Mouse (Mus musculus) stomach, embryonic 16.5 days (tissue): ENCODE measurements around the gene H2-DMb1. TPM values are rescaled to one million over a fixed set of nuclear protein-coding genes. Genes with fewer than 3 reads are reported as not detected.

Source experiments
- ATAC-seq: fragments of 200-750 bp; cut with Nextera tagmentation; 2 replicates; pipeline ENCODE4 v1.8.0; 2017; ENCODE audit warnings: moderate number of reproducible peaks, moderate TSS enrichment; ENCODE audit not compliant: insufficient read depth, low FRiP score
- H3K27ac ChIP-seq: fragments of 300-500 bp; sonication (generic); 2 replicates; pipeline ENCODE4 v1.5.1; 2014; ENCODE audit warnings: low read length
- H3K27me3 ChIP-seq: fragments of 300-500 bp; sonication (generic); 2 replicates; pipeline ENCODE4 v1.6.1; 2014; ENCODE audit warnings: low read length, control low read depth, mixed read lengths; ENCODE audit not compliant: control insufficient read depth, insufficient read depth
- H3K36me3 ChIP-seq: fragments of 300-500 bp; sonication (generic); 2 replicates; pipeline ENCODE4 v1.6.1; 2014; ENCODE audit warnings: low read length; ENCODE audit not compliant: control insufficient read depth, insufficient read depth
- H3K4me1 ChIP-seq: fragments of 300-500 bp; sonication (generic); 2 replicates; pipeline ENCODE4 v1.6.1; 2014; ENCODE audit warnings: low read length, control low read depth, mixed read lengths; ENCODE audit not compliant: control insufficient read depth, insufficient read depth
- H3K4me2 ChIP-seq: fragments of 300-500 bp; sonication (generic); 2 replicates; pipeline ENCODE4 v1.6.1; 2014; ENCODE audit warnings: low read depth, low read length, mixed read lengths
- H3K4me3 ChIP-seq: fragments of 300-500 bp; sonication (generic); replicated peaks from 2 replicates; pipeline ENCODE4 v1.5.1; 2014; ENCODE audit warnings: mild to moderate bottlenecking, low read length
- H3K9ac ChIP-seq: fragments of 300-500 bp; sonication (generic); 2 replicates; pipeline ENCODE4 v1.6.1; 2014; ENCODE audit warnings: low read length
- H3K9me3 ChIP-seq: fragments of 300-500 bp; sonication (generic); replicated peaks from 2 replicates; pipeline ENCODE4 v1.6.1; 2016; ENCODE audit warnings: low read length, control low read depth; ENCODE audit not compliant: control insufficient read depth
- WGBS: fragments of 180-500 bp; shearing (Covaris S2); extraction: QIAGEN DNeasy Blood & Tissue Kit; methylation state at CpG from one replicate; pipeline ENCODE4 v1.1.7; 2014; 5-methylcytosine and 5-hydroxymethylcytosine counted together
- polyA plus RNA-seq: library from polyadenylated mRNA; unstranded; fragments of >200 nt; fragmentation: Nextera tagmentation; extraction: Ambion mirVana; gene quantifications from 2 replicates; pipeline ENCODE4 v1.2.1, GENCODE M21; 2015

The H2-DMb1 gene
- polyA plus RNA-seq, 1 experiment from 2014 or later: 2.0 TPM

DNA sequence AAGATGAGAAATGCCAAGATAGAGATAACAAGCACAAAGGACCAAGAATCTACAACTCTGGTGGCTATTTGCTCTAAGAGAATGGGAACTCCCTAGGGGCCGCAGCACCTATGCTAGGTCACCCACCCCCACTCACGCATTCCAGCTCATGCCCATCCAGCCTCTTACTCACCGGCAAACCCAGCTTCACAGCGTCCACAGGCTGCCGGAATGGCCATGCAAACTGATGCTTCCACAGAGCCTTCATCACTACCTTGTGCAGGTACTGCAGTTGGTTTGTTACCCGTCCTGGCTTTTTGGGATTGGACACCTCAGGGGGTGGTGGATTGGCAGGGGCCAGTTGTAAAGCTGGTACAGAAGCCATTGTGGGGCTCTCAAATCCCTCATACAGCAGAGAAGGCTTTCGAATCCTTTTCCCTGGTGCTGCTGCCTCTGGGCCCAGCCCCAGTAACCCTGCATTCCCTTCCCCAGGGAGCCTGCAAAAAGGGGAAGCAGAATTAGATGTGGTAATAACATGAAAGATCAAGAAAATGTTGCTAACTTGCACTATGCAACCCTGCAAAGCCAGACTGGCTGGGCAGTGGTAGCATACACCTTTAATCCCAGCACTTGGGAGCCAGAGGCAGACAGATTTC, 36.0 kb upstream of the H2-DMb1 start:
- Histone ChIP-seq H3K9ac (peak overlapping the region; percentile 87), H3K27me3 (no peaks in the 10 kb centered on the region), H3K4me2 (peak overlapping the region; percentile 97), H3K9me3 (no peaks in the 10 kb centered on the region), H3K4me3 (peak overlapping the region; percentile 96), H3K36me3 (peaks cover 49% of the 10 kb centered on the region), H3K27ac (no peak overlapping the region), H3K4me1 (peaks cover 17% of the 10 kb centered on the region)
- ATAC-seq: no peak
- WGBS: 23% methylated on average over 7 of the region's 7 CpGs

DNA sequence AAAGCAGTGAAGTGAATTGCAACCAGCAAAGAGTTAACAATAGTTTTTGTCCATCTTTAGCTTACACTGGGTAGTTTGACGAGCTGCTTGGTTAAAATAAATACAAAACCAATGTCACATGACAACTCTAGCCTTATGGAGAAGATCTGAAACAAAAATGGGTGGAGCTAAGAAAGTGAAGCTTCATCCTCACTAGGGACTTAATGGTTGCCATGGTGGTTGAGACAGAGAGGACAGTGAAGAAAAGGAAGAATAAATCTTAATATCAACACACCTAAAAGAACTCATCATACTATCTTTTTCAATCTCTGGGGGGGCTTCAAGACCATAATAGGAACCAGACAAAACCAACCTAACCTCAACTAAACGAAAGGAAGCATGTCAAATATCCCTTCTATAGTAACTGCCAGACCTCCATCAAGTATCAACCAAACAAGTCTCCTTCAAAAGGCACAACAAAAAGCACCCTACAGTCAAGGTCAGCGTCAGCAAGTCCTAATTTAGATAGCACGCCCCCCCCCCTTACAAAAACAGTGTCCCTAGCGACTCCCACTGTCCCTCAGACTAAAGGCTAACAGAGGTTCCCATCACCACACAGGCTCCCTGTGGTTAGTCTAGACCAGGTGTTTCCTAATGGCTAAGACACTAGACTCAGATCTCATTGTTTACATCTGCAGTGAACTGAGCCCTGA, 35.3 kb upstream of the H2-DMb1 start:
- H3K36me3 ChIP-seq: peaks cover 42% of the 10 kb centered on the region
- peak overlapping the region; percentile 78; the same call in 1 of the 2 replicates for H3K27ac ChIP-seq
- H3K4me3 ChIP-seq: peak overlapping the region; percentile 96
- H3K9me3 ChIP-seq: no peaks in the 10 kb centered on the region
- peaks cover 17% of the 10 kb centered on the region for H3K4me1 ChIP-seq
- ATAC-seq: no peak
- 0% methylated on average over 5 of the region's 5 CpGs for WGBS
- no peaks in the 10 kb centered on the region for H3K27me3 ChIP-seq
- peak overlapping the region; percentile 87 for H3K9ac ChIP-seq
- peak overlapping the region; percentile 97 for H3K4me2 ChIP-seq

DNA sequence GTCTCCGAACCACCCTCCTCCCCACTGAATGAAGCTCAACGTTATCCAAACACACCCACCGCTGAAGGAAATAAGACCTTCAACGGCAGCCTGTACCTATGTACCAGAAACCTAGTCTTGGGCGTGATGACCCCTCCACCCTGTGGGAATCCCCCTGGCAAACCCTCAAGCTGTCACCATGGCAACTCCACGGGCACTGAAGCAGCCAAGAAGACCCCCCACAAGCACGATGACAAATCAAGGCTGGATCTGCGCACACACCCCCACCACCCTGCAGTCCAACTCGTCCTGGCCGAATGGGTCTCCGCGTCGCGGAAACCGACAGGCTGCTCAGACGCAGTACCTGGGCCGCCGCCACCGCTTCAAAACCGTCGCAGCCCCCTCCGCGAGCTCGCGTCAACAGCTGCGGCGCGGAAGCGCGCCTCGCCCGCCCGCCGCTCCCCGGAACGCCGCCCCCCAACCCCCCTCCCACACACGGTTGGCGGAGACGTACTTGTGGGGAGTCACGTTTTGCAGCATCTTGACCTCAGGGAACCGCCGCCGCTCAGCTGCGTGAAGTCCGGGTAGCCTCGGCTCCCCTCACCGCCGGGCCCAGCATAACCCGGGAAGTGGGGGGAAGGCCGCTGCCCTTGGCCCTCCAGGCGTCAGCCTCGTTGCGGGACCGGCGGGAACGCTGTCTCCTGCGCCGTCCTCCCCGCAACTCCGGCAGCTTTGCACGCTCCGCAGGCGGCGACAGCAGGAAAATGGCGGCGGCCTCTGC, 34.6 kb upstream of the H2-DMb1 start:
- no peak for ATAC-seq
- under 1% methylated on average over 67 of the region's 67 CpGs for WGBS
- peak overlapping the region; percentile 78 for H3K27ac ChIP-seq
- H3K9me3 ChIP-seq: no peaks in the 10 kb centered on the region
- H3K36me3 ChIP-seq: peaks cover 35% of the 10 kb centered on the region
- peak overlapping the region; percentile 97 for H3K4me2 ChIP-seq
- peak overlapping the region; percentile 87 for H3K9ac ChIP-seq
- peak overlapping the region; percentile 96 for H3K4me3 ChIP-seq
- no peaks in the 10 kb centered on the region for H3K27me3 ChIP-seq
- peaks cover 17% of the 10 kb centered on the region for H3K4me1 ChIP-seq

DNA sequence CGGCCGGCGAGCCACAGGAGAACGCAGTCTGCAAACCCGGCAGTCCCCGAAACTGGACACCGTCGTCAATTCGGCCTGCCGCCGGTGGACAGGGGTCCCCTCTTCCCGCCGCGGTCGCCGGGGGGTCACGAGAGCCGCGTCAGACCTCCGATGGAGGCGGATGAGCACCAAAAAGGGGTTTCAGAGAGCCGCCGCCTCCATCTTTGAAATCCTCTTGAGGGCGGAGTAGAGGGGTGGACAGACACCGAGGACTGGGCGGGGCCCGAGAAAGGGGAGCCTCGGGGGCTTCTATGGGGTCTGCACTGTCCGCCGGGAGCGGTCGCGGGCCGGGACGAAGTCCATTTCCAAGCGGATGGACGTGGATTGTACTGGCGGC, 34.0 kb upstream of the H2-DMb1 start:
- ATAC-seq: no peak
- H3K27me3 ChIP-seq: no peaks in the 10 kb centered on the region
- WGBS: under 1% methylated on average over 38 of the region's 38 CpGs
- H3K4me3 ChIP-seq: peak overlapping the region; percentile 96
- peak overlapping the region; percentile 87 for H3K9ac ChIP-seq
- H3K4me2 ChIP-seq: peak overlapping the region; percentile 97
- peaks cover 29% of the 10 kb centered on the region for H3K36me3 ChIP-seq
- no peaks in the 10 kb centered on the region for H3K9me3 ChIP-seq
- peaks cover 18% of the 10 kb centered on the region for H3K4me1 ChIP-seq
- H3K27ac ChIP-seq: peak overlapping the region; percentile 78

DNA sequence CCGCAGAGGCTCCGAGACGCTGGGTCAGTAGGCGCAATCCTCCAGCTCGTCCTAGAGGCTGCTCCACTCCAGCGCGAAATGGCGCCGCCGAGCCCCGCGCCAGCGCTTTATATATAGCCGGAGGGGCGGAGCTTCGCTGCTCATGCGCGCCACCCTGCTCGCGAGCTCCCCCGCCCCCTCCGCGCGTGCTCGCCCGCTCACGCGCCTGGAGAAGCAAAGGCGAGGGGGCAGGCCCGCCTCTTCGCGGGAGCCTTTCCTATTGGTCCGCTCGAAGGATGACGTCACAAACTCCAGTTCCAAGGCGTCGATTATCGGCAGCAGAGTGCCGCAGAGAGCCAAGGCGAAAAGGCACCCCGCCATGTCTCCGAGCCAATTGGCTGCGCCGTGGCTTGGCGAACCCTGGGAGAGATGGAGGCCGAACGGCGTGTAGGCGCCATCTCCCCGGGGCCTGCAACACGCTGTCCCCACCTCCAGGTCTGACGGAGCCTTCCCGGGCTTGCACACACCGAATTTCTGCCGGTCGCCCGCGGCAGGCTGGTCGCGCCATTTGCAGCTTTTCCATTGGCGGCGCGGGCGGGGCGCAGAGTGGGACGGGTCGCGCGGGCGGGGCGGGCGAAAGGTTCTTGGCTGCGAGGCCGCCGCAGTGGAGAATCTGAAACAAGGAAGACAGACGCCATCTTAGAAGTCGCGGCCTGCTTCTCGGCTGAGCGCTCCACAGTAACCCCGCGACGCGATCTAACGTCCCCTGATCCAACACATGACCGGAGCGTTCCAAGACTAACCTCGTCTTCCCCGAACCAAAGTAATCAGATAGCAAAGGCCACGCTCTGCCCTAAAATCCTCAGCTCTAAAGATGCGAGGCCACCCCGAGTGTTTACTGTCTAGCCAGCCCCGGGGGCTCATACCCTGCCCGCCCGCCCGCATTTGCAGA, 33.4 kb upstream of the H2-DMb1 start, which contains the start of gene H2-DMa:
Gene H2-DMa (plus strand): TSS at position 293 of the 931 bp plus-strand sequence.
- no peaks in the 10 kb centered on the region for H3K9me3 ChIP-seq
- H3K4me3 ChIP-seq: peak within 1 kb of the TSS; percentile 96
- peaks cover 23% of the 10 kb centered on the region for H3K36me3 ChIP-seq
- peak within 1 kb of the TSS; percentile 97 for H3K4me2 ChIP-seq
- H3K9ac ChIP-seq: peak within 1 kb of the TSS; percentile 99
- H3K27ac ChIP-seq: peak within 1 kb of the TSS; percentile 100
- peak; percentile 80 for ATAC-seq
- H3K27me3 ChIP-seq: no peaks in the 10 kb centered on the region
- H3K4me1 ChIP-seq: peaks cover 20% of the 10 kb centered on the region
- 1% methylated on average over 96 of the region's 96 CpGs for WGBS

DNA sequence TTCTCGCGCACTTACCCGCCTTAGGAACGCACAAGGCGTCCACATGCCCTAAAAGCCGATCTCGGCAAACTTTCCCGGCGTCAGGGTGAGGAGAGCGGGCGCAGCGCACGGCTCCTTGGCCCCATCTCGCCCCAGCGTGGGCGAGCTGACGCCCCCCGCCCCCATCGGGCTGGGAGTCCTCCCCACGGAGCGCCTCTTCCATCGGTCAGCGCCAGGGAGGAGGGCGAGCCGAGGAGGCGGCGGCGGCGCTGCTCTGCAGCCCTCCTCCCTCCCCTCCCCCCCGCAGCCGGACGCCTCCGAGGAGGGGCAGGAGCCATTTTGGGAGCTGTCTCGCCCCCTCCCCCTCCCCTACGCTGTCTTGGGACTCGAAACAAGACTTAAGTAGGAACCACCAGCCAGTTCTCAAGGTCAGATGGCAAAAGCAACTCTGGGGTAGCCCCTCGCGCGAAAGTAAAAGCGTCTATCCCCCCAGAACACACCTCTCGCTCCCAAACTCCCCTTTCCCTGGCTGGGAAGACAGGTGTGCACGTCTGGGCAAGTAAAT, 32.6 kb upstream of the H2-DMb1 start:
- under 1% methylated on average over 42 of the region's 42 CpGs for WGBS
- Histone ChIP-seq H3K4me3 (peak overlapping the region; percentile 96), H3K9me3 (no peaks in the 10 kb centered on the region), H3K36me3 (peaks cover 15% of the 10 kb centered on the region), H3K27ac (peak overlapping the region; percentile 100), H3K4me2 (peak overlapping the region; percentile 83), H3K4me1 (peaks cover 23% of the 10 kb centered on the region), H3K9ac (peak overlapping the region; percentile 99), H3K27me3 (no peaks in the 10 kb centered on the region)
- peak; percentile 30 for ATAC-seq

DNA sequence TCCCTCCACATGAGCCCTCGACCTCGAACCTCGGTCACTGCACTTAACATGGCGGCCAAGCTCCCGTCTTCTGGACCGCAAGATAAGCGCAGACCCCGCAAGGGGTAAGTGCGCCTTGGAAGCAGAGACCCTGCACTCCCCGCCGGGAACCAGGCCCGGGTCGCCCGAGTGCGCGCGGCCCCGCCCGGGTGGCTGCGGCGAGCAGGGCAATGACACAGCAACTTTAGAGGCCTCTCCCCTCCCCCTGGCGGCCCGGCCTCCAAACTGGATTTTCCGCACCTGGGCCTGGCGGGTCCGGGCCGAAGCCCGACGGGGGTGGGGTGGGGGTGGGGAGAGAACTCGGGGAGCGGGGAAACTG, 32.1 kb upstream of the H2-DMb1 start:
- Histone ChIP-seq H3K36me3 (peaks cover 11% of the 10 kb centered on the region), H3K9me3 (no peaks in the 10 kb centered on the region), H3K4me2 (peak overlapping the region; percentile 83), H3K4me3 (peak overlapping the region; percentile 96), H3K27me3 (no peaks in the 10 kb centered on the region), H3K27ac (peak overlapping the region; percentile 100), H3K9ac (peak overlapping the region; percentile 99), H3K4me1 (peaks cover 20% of the 10 kb centered on the region)
- ATAC-seq: peak; percentile 20
- 0% methylated on average over 30 of the region's 31 CpGs for WGBS

DNA sequence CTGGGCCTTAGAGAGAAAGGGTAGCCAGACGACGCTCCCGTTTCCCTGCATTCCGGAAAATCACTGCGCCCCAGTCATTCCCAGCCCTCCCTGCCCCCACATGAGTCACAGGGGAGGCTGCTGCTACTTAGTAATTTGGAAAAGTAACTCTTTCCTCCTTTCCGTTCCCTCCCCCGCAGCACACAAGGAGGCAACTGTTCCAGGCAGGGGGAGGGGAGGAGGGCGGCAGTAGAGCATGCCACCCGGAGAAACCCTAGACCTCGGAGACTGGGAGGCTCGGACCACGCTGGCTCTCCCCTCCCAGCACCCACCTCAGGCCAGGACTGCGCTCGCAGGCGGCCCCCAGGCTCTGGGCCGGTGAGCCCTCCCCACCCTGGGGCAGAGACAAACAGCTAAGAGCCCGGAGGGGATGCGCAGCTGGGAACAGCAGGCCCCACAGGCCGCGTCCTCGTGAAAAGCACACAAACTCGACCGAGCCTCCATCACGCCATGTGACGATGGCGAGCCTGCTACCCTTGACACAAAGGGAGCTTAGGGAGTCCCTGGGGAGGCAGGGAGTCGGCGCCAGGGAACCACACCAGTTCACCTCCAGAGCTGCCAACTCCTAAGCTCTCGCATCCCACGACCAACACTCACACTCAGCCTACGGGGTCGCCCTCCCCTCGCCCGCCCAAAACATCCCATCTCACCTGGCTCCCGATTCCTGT, 31.5 kb upstream of the H2-DMb1 start:
- under 1% methylated on average over 35 of the region's 35 CpGs for WGBS
- Histone ChIP-seq H3K4me2 (peak overlapping the region; percentile 83), H3K36me3 (peaks cover 11% of the 10 kb centered on the region; the same call in 1 of the 2 replicates), H3K4me3 (peak overlapping the region; percentile 96), H3K9me3 (no peaks in the 10 kb centered on the region), H3K27me3 (no peaks in the 10 kb centered on the region), H3K9ac (peak overlapping the region; percentile 99), H3K27ac (peak overlapping the region; percentile 100), H3K4me1 (peaks cover 19% of the 10 kb centered on the region)
- ATAC-seq: peak; percentile 31
